Mouse (Mus musculus): ENCODE results near the gene 6430571L13Rik. TPM values are rescaled to one million over a fixed set of nuclear protein-coding genes. Genes with fewer than 3 reads are reported as not detected.
A peak's percentile ranks its signal among the peaks of the same experiment; 100 is the strongest.

Gene 6430571L13Rik
- total RNA-seq, 1 experiment from 2014 or later: 1.5 TPM

GRCm38 (mm10) chr9:107386722-107387121 is 46.3 kb downstream of the 6430571L13Rik start:
- DNase-seq: no peak

DNA sequence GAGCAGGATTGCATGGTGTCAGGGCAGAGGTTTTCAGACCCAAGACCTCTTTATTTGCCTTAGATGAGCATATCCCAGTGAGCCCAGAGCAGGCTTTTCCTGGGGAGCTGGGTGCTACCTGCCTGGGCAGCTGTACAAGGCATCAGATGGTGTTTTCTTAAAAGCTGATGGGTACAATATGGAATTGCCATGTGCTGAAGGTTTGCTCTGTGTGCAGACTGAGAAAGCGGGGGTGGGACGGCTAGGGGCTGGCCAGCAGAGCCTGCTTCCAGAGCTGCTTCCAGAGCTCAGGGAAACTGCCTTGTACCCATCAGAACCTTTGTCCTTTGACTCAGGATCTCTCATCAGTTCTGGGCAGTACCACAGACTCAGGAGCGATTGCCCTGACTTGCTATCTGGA is 47.3 kb downstream of the 6430571L13Rik start:
- DNase-seq: no peak

DNA sequence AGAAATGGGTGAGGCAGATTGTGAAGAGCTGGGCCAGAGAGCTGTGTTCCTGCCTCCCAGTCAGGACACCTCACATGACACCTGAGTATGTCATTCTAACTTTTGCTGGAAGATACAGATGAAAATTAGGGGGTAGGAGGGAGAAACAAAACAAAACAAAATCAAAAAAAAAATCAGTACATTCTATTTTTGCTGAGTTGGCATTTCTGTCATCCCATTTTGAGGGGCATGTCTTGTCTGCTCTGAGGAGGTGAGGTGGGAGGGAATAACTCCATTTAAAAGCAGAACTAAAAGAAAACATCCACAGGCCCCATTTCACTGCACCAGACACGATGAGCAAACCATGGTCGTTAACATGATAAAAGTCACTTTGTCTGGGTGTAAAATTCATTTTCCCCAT is 47.9 kb downstream of the 6430571L13Rik start:
- DNase-seq: no peak

DNA sequence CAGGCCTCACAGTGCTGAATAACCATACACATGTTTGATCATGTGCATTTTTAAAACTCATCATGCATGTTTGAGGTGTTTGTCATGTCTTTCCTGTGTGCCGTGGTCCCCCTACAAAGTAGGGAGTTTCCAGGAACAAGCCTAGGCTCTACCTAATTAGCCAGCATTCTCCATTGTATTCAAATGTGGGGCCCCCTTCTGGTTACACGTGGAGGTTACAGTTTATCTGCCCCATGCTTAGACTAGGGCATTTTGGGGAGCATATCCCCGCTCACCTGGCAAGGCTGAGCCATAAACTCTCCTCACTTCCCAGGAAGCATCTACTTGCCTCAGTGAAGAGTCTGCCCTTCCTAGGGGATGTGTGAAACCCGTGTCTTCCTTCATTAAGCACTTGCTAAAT is 56.0 kb downstream of the 6430571L13Rik start:
- no peak for DNase-seq

- DNase-seq: no peak
Observed at GRCm38 (mm10) chr9:107398968-107399367, 58.6 kb downstream of the 6430571L13Rik start.

DNA sequence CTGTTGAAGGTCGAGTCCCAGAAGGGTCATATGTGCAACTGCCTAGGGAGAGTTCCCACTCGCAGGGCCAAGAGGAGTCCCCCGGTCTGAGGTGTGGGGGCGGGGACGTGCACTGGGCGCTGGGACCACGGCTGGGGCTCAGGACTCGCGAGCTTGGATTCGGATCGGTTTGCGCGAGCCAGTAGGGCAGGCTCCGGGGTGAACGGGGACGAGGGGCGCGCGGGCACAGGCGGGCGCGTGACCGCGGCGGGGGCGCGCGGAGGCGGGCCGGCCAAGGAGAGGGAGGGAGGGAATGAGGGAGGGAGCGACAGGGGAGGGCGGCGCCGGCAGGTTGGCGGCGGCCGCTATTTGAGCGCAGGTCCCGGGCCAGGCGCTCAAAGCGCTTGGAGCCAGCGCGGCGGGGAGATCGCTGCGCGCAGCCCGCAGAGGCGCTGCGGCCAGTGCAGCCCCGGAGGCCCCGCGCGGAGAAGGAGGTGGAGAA is 59.1 kb downstream of the 6430571L13Rik start, which contains the start of gene Cacna2d2:
Gene Cacna2d2 (plus strand): TSS at position 122 of the 481 bp plus-strand sequence.
- peak; percentile 74 for DNase-seq

GRCm38 (mm10) chr9:107400060-107400511 is 59.7 kb downstream of the 6430571L13Rik start:
- DNase-seq: no peak

- DNase-seq: no peak
Observed at GRCm38 (mm10) chr9:107400666-107401285, 60.4 kb downstream of the 6430571L13Rik start.

Other genes starting within 250 kb of the 6430571L13Rik start
- 4.9 and 5.4 TPM in 2 replicates for gene Dock3, start 108.7 kb upstream of the 6430571L13Rik start, total RNA-seq (2021)
- 56.8 and 57.8 TPM in 2 replicates for gene Mapkapk3, start 50.7 kb upstream of the 6430571L13Rik start, total RNA-seq (2021)
- 8.1 and 14.9 TPM in 2 replicates for gene Cish, start 44.6 kb upstream of the 6430571L13Rik start, total RNA-seq (2021)
- gene Hemk1, start 2.3 kb upstream of the 6430571L13Rik start, total RNA-seq (2021): 21.9 and 23.0 TPM in 2 replicates
- 5.6 and 6.9 TPM in 2 replicates for gene Cacna2d2, start 59.0 kb downstream of the 6430571L13Rik start, total RNA-seq (2021)
- gene Tmem115, start 193.3 kb downstream of the 6430571L13Rik start, total RNA-seq (2021): 44.5 and 47.6 TPM in 2 replicates
- gene Cyb561d2, start 201.6 kb downstream of the 6430571L13Rik start, total RNA-seq (2021): 20.0 and 27.3 TPM in 2 replicates
- gene Nprl2, start 201.6 kb downstream of the 6430571L13Rik start, total RNA-seq (2021): 24.9 and 27.3 TPM in 2 replicates
- 0.39 and 0.67 TPM in 2 replicates for gene Zmynd10, start 206.7 kb downstream of the 6430571L13Rik start, total RNA-seq (2021)
- 24.7 and 26.6 TPM in 2 replicates for gene Rassf1, start 211.0 kb downstream of the 6430571L13Rik start, total RNA-seq (2021)
- 48.2 and 48.4 TPM in 2 replicates for gene Tusc2, start 222.7 kb downstream of the 6430571L13Rik start, total RNA-seq (2021)
- 31.1 and 36.1 TPM in 2 replicates for gene Hyal2, start 227.3 kb downstream of the 6430571L13Rik start, total RNA-seq (2021)
- 10.9 and 11.6 TPM in 2 replicates for gene Hyal1, start 236.3 kb downstream of the 6430571L13Rik start, total RNA-seq (2021)
- gene Naa80, start 238.3 kb downstream of the 6430571L13Rik start, total RNA-seq (2021): 21.2 and 21.4 TPM in 2 replicates
- gene Hyal3, start 240.2 kb downstream of the 6430571L13Rik start, total RNA-seq (2021): 2.0 and 2.8 TPM in 2 replicates
- gene Ifrd2, start 247.0 kb downstream of the 6430571L13Rik start, total RNA-seq (2021): 47.0 and 54.5 TPM in 2 replicates

All from adrenal gland, postnatal 25 days (tissue).